Mouse (Mus musculus) left cerebral cortex, adult 9 months (tissue): ENCODE results near the gene Aqp1.

Experiments
- DNase-seq, 2 experiments: peaks; one replicate each; pipeline ENCODE4 v3.0.0; 2022; ENCODE audit warnings: low spot score in 2 of 2

The Aqp1 gene

DNA sequence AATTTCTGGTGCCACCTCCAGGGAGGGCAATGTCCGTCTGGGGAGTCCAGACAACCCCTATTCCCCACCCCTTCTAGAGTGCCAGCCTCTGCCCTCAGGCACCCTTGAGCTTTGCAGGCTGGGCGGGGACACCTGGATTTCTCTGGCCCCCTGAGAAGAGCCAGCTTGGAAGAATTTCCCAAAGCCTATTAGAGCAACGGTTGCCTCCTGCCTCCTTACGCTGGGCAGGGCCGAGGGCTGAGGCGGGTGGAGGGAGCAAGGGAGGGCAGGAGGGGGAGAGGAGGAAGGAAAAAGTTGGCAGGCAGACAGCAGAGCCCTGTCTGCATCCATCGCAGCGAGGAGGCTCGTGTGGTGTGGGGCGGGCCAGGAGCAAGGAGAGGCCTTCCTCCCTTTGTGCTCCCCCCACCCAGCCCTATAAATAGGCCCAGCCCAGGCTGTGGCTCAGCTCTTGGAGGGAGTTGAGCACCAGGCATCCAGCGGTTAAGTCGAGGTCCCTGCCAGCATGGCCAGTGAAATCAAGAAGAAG is at the start of gene Aqp1:
Aqp1 (plus strand) TSS at position 444 of the 526 bp plus-strand sequence.
- no peak for DNase-seq

DNA sequence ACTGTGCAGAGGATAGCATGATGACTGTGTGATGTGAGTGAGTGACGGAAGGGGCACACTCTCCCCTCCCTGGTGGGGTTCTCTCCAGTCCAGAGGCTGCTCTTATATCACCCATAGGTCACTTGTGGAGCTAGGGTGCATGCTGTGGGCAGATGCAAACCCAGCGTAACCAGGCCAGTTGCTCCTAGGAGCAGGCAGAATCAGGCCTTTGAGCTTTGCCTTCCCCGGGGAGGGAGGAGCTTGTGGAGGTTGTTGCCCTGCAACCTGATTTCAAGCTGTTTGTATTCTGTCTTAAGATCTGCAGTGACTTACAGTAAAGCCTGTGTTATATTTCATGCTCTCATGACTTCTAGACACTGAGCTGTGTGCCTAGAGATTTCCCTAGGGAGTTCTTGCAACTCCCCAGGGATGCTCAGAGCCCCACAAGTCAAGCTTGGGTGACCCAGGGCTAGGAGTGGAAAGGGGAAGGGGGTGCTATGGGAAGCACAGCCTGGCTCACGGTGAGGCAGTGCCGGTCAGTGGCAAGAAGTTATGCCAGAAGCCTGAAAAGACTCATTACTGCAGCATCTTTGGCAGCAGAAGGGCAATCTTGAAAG is 48.1 kb upstream of the Aqp1 start:
- DNase-seq: no peak

DNA sequence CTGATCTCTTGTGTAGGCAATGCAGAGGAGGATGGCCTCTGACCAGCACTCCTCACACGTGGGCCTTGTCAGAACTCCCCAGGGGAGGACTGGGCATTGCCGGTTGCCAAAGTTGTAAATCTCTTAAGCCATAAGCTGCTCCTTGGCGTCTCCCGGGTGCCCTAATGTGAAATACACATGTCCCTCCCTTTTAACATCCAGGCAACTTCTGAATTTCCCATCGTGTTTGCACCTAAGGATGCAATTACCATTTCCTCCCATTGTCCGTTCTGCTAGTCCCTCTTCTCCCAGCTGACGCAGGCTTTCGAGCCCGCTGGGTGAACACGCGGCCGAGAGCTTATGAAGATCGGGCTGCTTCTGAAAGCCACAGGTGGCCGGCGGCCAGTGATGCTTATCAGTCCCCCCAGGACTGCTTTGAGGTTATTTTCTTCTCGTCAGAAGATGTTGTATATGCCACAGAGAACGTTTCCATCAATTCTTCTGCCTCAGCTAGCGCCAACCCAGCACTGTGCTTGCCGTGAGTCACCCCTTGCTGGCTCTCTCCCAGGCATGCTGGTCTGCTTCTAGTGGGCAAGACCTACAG is 41.6 kb upstream of the Aqp1 start:
- no peak for DNase-seq

DNA sequence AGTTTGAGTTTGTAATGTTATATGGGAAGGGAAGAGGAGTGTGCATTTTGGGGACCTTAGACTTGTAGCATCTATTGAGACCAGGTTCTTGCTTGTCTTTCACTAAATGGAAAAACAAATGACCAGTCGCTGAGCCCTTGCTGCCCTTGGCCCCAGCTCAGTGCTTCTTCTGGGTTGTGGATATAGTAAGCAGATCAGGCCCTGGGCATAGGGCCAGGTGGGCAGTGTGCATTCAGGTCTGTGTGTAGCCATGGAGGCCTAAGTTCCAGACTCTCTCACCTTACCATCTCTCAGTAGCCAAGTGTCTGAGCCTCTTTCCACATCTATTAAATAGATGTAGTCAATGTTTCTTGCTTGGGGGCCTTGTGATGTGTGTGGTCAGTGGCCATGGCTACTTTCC is 40.9 kb upstream of the Aqp1 start:
- DNase-seq: no peak

DNA sequence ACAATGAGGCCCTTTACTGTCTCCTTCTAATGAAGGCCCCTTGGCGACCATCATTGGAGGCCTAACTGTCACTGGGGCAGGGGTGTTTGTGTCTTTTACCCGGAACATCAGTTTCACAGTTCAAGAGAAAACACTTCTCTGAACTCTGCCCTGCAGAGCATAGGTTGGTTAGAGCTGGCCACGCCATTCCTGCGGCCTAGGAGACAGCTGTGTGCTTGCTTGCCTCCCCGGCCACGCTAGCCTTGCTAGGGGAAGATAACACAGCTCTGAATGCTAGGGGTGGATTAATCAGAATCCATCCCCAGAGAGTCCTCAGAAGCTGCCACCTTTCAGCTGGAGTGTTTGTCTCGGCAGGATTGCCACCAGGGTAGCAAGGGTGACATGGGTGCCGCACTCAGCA is 36.8 kb upstream of the Aqp1 start:
- DNase-seq: no peak

DNA sequence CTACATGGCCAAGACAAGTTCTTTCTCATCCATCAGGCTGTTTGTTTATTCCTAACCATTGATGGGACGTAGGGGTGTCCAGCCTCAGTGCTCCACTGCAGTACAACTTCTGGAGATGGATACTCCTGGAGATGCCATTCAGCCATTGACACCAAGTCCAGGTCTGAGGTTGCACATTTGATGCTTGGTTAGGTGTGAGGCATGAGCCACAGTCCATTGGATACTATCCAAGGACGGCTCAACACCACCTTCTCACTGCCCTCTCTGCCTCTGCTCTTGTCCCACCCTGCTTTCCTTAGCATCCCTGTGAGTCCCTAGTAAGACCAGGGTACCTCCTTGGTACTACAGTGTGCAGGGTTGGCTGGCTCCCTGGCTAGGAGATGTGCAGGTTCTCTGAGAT is 36.3 kb upstream of the Aqp1 start:
- DNase-seq: no peak

DNA sequence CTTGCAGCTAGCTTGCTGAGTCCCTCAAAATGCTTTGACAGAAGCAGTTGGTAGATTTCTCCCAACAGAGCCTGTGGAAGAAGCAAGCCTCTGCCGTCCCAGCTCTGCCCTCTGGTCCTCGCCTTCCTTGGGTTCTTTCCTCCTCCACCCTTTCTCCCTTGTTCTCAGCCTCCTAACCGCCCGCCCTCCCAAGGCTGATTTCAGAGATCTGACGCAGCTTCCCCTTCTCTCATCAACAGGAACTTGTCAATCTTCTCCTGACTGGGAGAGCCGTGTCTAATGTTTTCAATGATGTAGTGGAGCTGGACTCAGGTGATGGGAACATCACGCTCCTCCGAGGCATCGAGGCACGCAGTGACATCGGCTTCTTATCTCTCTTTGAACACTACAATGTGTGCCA is 35.5 kb upstream of the Aqp1 start:
- DNase-seq: no peak

DNA sequence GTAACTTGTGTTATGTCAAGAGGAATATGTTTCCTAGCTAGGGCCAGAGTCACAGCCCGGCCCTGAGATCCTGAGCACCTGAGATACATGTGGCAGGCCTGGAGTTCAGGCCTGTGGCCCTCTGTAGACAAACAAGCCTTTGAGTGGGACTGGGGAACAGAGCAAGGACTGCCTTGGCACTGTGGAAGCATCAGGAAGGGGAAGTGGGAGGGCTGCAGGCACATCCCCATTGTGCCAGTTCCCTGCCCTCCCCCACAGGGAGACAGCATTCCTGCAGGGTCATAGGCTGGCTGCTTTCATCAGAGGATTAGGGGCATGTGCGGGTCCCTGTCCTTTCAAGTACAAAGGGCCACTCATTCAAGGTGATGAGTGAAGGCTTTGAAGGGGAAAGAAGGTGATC is 26.1 kb upstream of the Aqp1 start:
- DNase-seq: no peak

DNA sequence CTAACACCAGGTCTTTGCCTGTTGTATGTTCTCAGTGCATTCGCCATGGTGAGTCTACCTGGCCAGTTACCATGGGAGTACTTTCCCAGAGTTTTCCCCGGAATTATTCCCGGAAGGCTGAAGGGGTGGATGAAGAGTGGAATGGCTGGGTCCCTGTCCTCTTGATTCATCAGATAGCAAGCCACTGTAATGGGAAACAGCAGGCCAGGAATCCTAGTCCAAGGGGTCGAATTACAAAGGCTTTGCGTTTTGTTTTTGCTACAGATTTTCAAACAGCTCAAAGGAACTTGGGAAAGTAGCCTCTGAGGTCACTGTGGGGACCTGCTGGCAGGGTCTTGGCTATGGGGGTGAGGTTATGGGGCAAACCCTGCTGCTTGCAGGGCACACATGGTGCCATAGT is 24.3 kb upstream of the Aqp1 start:
- DNase-seq: no peak

DNA sequence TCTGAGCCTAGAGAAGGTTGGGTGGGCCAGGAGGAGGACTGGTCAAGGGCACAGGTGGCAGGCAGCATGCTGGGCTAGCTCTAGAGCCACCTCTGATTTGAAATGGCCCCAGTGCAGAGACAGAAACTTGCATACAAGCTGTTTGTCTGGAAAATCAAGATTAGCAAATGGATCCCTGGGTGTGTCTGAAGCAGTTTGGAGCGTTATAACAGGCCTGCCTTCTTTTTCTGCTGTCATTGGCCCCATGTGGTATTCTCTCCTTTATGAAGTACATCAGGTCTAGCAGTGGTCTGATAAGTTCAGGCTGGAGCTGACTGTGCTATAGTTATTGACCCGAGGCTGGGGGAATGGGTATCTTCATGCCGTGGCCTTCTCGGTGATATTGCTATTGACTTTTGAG is 22.3 kb upstream of the Aqp1 start:
- no peak for DNase-seq

DNA sequence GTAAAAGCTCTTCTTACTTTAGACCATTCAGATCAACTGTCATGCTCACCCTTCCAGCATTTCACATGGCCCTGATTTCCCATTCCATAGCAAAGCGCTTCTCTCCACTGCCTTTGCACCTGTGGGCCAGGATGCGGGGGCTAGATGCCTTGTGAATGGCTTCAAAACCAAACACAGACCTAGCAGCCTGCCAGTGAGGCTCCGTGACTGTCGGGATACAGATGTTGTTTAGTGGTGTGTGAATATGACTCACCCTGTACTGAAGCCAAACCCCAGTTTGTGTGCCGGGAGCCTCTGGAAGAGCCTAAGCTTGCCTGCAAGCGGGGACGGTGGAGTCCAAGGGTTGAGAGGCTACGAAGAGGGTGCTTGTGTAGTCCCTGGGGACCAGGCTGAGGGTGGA is 21.6 kb upstream of the Aqp1 start:
- DNase-seq: peak; percentile 16 to 61

DNA sequence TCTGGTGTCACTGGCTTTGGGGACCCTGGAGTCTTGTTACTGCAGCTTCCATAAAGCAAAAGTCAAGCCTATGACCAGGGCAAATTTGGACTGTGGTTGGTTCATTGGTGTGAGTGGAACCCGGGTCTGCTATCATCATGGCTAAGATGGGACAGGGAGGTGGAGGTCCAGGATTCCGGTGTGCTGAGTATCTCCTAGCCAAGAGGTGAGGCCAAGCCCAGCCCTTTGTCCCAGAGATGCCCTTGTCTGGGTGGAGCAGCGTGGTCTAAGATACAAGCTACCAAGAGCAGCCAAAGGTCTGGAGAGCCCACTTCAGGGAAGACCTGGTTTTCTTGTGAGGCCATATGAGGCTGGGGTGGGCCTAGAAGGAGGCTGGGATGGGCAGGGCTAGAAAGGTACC is 17.6 kb upstream of the Aqp1 start:
- DNase-seq: no peak

DNA sequence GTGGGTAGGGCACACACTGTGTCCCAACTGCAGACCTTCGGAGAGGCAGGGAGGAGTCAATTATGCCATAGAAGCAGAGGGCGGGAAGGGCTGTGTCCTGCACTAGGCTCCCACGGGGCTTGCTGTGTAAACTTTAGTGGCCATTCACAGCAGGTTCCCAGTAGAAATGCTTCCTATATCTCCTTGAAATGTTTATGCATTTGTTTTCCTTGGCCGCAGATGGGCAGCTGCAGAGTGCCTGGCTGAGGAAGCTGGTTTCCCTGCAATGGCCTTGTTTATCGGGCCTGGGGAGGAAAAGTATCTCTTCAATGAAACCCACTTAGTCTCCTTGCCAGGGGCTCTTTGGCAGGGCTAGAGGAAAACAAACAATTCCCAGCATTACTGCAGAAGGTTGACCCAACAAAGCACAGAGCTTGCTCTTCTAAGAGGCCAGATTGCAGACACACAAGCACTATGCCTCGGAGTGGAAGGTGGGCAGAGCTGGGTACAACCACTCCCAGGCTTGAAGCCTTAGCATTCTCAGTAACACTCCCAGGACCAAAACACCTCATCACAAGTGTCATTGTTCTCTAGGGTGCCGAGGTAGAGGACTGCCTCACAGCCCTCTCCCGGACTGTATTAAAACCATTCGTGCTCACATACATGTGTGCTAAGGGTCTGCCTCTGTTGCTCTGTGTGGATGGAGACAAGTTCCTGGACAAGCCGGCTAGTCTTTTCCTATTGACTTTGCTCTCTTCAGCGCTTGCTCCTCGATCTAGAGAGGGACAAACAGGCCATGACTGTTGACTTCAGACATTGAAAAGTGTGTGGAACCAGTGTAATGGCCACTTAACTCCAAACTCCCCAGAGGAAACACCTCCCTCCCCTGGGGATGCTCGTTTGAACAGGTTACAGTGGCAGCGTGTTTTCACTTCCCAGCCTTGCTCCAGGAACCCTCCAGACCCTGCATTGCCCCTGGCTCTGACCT is 16.4 kb upstream of the Aqp1 start:
- no peak for DNase-seq

DNA sequence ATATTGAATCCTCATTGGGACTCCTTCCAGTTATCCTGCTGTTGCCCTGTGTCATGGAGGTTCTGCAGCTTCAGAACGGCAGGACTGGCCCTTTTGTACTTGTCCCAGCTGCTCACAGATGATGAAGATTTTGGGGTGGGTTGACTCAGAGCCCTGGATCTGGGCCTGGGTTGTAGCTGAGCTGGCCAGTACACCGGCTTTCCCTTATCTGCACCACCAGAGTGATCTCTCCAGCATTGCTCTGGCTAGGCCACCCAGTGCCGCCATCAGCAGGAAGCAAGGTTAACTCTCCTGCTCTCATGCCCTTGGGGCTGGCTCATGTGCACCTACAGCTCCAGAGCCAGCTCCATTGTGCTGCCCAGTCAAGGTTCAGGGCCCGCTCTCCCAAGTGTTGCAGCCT is 15.3 kb upstream of the Aqp1 start:
- DNase-seq: no peak

DNA sequence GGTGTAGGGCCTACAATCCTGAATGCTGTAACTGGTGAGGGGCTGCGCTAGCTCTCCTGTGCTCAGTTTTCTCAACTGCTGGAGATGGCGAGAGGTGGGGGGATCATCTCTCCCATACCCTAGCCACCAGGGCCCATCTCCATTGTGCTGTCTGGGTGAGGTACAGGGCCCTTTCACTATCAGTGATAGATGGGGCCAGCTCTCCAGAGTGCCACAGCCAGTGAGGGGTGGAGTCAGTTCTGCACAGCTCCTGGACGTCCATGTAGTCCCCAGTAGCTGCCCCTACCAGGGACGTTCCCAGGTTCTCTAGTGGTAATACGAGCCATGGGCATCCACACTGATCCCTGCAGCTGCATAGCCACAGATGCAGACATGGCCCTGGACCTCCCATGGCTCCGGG is 14.7 kb upstream of the Aqp1 start:
- DNase-seq: no peak

DNA sequence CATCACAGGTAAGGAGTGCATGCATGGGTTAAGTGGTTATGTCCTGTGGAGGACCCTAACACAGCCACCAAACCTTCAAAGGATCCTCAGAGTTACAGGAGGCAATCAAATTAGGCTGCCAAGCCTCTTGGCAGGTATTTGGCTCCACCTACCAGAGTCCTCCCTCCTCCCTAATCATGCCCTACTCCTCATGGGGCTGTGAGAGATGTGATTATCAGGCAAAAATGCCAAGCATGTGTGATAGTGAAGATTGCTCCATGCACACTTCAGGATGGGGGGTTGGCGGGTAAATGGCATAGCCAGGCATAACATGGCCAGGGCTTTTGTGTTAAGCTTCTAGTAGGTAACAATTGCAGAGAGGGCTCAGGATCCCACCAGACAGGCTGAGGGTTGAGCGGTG is 13.3 kb upstream of the Aqp1 start:
- no peak for DNase-seq

DNA sequence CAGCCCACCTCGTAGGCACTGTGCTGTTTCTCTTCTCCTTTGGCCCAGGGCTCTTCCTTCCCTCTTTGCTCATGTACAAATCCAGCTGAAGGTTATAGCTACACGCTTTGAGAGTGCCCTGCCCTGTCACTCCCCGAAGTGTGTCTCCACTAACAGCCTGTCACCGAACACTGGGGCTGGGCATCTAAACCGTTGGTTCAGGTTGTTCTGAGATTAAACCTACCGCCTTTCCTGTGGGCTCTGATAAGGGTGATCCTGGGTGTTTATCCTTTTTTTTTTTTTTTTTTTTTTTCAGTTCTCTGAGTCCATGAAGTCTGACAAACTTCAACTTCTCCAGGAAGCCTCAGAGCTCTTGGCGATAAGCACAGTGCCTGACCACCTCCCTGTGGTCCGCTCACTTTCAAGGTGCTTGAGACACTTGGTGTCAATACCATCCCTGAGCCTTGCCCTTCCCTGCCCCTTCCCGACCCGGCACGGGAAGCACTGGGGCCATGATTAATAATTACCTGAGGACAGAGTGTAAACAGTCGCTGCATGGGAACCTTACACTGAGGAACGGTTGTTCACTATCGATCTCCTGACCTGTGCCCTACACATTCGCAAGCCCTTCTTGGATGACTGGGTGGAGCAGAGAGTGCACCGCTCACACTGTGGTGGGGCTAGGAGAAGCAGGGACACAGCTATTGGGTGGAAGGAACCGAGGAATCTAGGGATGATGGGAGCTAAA is 12.2 kb upstream of the Aqp1 start:
- DNase-seq: no peak

DNA sequence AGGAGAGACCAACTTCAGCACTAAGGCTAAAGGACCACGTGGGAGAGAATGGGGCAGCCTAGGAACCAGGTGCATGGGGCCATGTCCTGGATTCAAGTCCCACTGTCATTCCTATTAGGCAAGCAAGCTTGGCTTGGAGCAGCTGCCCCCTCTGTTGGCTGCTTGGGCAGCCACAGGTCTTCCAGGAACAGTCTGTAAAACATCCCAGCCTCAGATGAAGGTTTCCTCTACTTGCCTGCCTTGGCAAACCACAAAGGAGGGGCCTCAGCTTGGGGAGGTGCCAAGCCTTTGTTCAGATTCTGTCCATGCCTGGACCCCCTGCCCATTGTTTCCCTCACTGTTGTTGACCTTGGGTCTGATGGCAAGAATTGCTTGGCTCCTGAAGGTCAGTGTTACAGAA is 11.4 kb upstream of the Aqp1 start:
- no peak for DNase-seq

DNA sequence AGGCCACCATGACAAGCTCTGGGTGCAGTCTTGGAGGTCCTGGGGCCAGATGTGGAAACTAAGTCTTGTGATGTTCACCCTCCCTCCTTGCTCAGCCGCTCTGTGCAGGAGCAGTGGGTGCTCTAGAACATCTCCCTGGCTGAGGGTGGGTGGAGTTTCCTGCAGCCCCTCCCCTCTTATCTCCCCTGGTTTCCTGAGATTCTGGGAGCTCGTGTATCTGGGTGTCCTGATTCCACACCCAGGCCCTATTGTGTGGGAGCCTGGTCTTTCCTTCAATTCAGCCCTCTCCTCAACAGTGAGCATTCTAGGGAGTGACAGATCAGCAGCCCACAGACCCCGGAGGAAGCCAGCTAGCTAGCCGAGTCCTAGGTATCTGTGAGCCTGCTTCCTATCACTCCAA is 9.9 kb upstream of the Aqp1 start:
- DNase-seq: no peak

DNA sequence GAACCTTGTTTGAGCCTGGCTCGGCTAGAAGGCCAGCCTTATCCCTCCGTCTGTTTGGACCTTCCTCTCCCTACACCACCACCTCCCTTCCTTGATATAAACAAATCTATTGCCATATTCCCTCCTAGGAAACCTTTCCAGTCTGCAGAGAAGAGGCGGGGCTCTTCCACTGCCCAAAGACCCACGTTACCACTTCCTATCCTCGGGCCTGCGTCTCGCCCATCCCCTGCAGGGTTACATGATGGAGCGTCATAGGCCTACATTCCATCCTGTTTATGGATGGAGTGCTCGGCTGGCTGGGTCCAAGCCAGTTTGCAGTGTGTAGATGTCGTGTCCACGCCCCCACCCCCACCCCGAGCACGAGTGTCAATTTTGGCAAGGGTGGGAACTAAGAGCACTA is 8.9 kb upstream of the Aqp1 start:
- DNase-seq: no peak

DNA sequence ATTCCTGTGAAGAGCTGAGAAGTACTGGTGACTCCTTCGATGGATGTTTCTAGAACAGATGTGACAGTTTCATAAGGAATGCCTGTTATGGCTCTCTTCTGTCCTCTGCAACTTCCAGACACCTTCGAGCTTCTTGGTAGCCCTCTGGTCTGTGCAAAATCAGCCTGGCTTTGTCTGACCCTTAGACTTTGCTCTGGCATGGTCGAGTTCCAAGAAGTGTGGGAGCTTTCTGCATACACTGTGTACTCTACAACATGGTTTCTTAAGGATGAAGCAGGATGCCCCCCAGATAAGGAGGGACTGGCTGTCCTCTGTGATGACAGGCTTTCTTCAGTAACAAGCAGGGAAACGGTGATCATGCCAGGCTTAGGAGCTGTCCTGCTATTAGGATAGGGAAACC is 8.1 kb upstream of the Aqp1 start:
- no peak for DNase-seq

DNA sequence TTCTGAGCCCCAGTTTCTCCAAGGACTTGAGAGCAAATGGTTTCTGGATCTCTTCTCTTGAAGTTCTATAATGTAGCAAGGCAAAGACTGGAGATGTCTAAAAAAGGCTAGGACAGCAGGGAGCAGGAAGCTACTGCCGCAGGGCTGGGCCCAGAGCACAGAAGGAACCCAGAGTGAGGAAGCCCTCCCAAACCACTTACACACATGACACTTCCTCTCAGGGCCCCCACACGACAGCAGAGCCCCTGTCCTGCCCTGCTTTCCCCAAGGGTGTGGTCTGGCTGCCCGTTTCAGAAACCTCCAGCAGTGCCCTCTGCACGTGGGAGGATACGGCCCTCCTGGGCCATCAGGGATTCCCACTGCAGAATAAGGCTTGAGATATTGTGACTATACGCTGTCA is 4.9 kb upstream of the Aqp1 start:
- DNase-seq: no peak
